Mouse (Mus musculus) limb, embryonic 15.5 days (tissue): ENCODE results near the gene Atg4c. TPM values are rescaled to one million over a fixed set of nuclear protein-coding genes. Genes with fewer than 3 reads are reported as not detected.

Experiments
- ATAC-seq: fragments of 200-750 bp; cut with Nextera tagmentation; 2 replicates; pipeline ENCODE4 v1.8.0; 2017; ENCODE audit warnings: low read depth, moderate TSS enrichment; ENCODE audit not compliant: insufficient number of reproducible peaks, low FRiP score, low TSS enrichment
- H3K27ac ChIP-seq: fragments of 300-500 bp; sonication (generic); 2 replicates; pipeline ENCODE4 v1.5.1; 2015; ENCODE audit warnings: moderate library complexity, mild to moderate bottlenecking, inconsistent platforms
- H3K27me3 ChIP-seq: fragments of 300-500 bp; sonication (generic); 2 replicates; pipeline ENCODE4 v1.6.1; 2015; ENCODE audit warnings: inconsistent platforms
- H3K36me3 ChIP-seq: fragments of 300-500 bp; sonication (generic); 2 replicates; pipeline ENCODE4 v1.6.1; 2015; ENCODE audit warnings: inconsistent platforms
- H3K4me1 ChIP-seq: fragments of 300-500 bp; sonication (generic); 2 replicates; pipeline ENCODE4 v1.6.1; 2015; ENCODE audit warnings: inconsistent platforms
- H3K4me2 ChIP-seq: fragments of 300-500 bp; sonication (generic); 2 replicates; pipeline ENCODE4 v1.6.1; 2015; ENCODE audit warnings: mild to moderate bottlenecking, inconsistent platforms
- H3K4me3 ChIP-seq: fragments of 300-500 bp; sonication (generic); 2 replicates; pipeline ENCODE4 v1.5.1; 2015; ENCODE audit warnings: mild to moderate bottlenecking, inconsistent platforms
- H3K9ac ChIP-seq: fragments of 300-500 bp; sonication (generic); 2 replicates; pipeline ENCODE4 v1.6.1; 2015; ENCODE audit warnings: inconsistent platforms
- H3K9me3 ChIP-seq: fragments of 300-500 bp; sonication (generic); 2 replicates; pipeline ENCODE4 v1.6.1; 2016; ENCODE audit warnings: inconsistent platforms
- WGBS: fragments of 180-500 bp; shearing (Covaris S2); methylation state at CpG from one replicate; pipeline ENCODE4 v1.1.7; 2015; 5-methylcytosine and 5-hydroxymethylcytosine counted together
- polyA plus RNA-seq: library from polyadenylated mRNA; unstranded; fragments of >200 nt; fragmentation: Nextera tagmentation; extraction: Ambion mirVana; gene quantifications from 2 replicates; pipeline ENCODE4 v1.2.1, GENCODE M21; 2015

Atg4c gene
- polyA plus RNA-seq, 1 experiment from 2014 or later, result 14.0 TPM

DNA sequence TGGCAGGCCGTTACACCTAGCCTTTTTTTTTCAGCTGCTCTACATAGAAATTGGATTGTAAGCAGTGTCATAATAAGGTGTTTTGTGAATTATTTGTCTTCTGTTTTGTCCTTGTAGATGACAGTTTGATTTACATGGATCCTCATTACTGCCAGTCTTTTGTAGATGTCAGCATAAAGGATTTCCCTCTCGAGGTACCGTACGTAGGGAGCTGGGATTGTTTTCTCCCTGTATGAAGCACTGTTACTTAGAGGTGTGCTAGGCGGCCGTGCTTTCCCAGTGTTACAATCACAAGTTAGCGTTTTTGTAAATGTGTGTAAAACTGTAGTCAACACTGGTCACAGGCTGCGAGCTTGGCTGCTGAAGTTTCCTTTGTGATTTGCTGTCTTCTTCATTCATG lies 35.6 kb downstream of the Atg4c start:
- Histone ChIP-seq H3K4me3 (no peak overlapping the region), H3K27me3 (no peaks in the 10 kb centered on the region), H3K4me1 (no peaks in the 10 kb centered on the region), H3K9me3 (0 out of 2 replicates have a peak, but pooled peaks cover 3% of the 10 kb centered on the region), H3K27ac (no peak overlapping the region), H3K9ac (no peak overlapping the region), H3K4me2 (no peak overlapping the region), H3K36me3 (peaks cover 19% of the 10 kb centered on the region; the same call in 1 of the 2 replicates)
- whole genome bisulfite sequencing, result 87% methylated on average over 8 of the region's 8 CpGs
- ATAC-seq, result no peak

DNA sequence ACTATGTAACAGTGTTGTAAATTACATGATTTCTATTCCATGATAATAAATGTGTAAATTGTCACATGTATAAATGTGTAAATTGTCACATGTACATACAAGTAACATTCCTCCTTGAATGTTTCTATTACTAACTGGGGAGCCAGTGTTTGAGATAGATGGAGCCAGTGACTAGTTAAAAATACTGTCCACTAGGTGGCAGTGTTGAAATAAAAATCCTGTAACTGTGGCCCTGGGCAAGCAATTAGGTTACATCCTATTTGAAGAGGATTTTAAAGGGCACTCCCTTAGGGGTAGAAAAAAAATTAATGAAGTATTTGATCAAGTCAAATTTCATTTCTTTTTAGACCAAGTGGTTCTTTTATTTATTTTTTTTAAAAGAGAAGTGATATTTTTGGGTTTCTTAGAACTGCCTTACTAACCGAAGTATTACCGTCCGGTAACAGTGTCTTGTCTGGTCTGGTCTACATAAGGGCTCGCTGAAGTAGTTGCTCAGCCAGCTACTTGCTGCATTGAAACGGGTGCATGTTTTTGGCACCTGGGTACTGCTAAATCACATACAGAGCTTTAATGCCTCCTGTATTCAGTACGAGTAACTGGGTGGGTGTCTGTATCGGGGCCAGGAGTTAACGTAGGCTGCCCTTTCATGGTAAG lies 41.6 kb downstream of the Atg4c start:
- no peak overlapping the region for H3K27ac ChIP-seq
- H3K4me1 ChIP-seq, result no peaks in the 10 kb centered on the region
- no peak overlapping the region for H3K4me3 ChIP-seq
- H3K27me3 ChIP-seq, result no peaks in the 10 kb centered on the region
- H3K9me3 ChIP-seq, result 0 out of 2 replicates have a peak, but pooled peaks cover 3% of the 10 kb centered on the region
- no peak overlapping the region for H3K4me2 ChIP-seq
- peaks cover 3% of the 10 kb centered on the region; the same call in 1 of the 2 replicates for H3K36me3 ChIP-seq
- no peak for ATAC-seq
- H3K9ac ChIP-seq, result no peak overlapping the region
- WGBS, result 90% methylated on average over 8 of the region's 8 CpGs

DNA sequence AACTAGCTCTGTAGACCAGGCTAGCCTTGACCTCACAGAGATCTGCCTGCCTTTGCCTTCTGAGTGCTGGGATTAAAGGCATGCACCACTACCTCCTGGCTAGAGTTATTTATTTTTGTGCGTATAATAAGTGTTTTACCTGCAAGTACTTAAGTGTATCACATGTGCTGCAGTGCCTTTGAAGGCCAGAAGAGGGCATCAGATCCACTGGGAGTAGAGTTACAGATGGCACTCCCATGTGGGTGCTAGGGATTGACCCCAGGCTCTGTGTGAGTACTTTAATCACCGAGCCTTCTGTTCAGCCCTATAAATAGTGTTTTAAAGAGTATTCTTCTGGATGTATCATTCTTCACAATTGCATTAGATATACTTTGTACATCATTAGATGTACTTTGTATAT lies 44.6 kb downstream of the Atg4c start:
- ATAC-seq, result no peak
- no peak overlapping the region for H3K4me3 ChIP-seq
- no peaks in the 10 kb centered on the region for H3K27me3 ChIP-seq
- H3K36me3 ChIP-seq, result peaks cover 3% of the 10 kb centered on the region; the same call in 1 of the 2 replicates
- WGBS, result 87% methylated on average over 2 of the region's 2 CpGs
- H3K9ac ChIP-seq, result no peak overlapping the region
- H3K4me2 ChIP-seq, result no peak overlapping the region
- H3K27ac ChIP-seq, result no peak overlapping the region
- 0 out of 2 replicates have a peak, but pooled peaks cover 3% of the 10 kb centered on the region for H3K9me3 ChIP-seq
- no peaks in the 10 kb centered on the region for H3K4me1 ChIP-seq

DNA sequence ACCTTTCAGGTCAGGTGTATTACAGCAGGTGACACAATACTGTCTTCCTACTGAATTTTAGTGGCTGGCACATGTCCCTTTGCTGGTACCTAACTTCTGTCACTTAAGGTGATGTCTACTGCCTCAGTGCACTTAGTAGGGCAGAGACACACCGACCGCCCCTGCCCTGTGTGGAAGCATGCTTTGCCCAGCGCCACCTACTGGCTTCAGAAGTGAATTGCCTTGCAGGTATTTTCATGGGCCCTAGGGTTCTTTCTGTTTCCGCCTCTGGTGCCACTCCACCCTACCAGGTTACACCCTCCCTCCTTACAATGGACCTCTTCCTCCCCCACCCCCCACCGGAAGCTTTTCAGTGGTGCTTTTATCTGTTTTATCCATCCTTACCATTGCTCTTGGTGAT lies 47.9 kb downstream of the Atg4c start:
- WGBS, result 57% methylated on average over 5 of the region's 5 CpGs
- no peak overlapping the region for H3K27ac ChIP-seq
- H3K9ac ChIP-seq, result no peak overlapping the region
- no peak for ATAC-seq
- no peaks in the 10 kb centered on the region for H3K9me3 ChIP-seq
- no peaks in the 10 kb centered on the region for H3K4me1 ChIP-seq
- H3K4me3 ChIP-seq, result no peak overlapping the region
- H3K4me2 ChIP-seq, result no peak overlapping the region
- H3K36me3 ChIP-seq, result no peaks in the 10 kb centered on the region; the same call in 1 of the 2 replicates
- H3K27me3 ChIP-seq, result no peaks in the 10 kb centered on the region

DNA sequence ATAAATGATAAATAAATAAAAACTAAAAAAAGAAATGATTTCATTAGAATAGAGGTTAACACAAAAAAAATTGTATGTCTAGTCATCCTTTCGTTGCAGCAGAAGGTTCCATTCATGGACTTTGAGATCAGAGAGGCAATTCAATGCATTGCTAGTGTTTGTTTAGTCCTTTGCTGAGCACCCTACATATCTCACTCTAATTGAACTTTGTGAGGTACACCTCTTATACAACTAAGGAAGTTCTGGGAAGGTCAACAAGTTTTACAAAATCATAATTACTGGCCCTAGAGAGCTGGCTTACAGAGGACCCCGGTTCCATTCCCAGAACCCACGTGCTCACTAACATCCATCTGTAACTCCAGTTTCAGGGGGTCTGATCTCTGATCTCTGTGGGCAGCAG lies 55.6 kb downstream of the Atg4c start:
- Histone ChIP-seq H3K27me3 (no peaks in the 10 kb centered on the region), H3K4me1 (no peaks in the 10 kb centered on the region), H3K4me3 (no peak overlapping the region), H3K4me2 (no peak overlapping the region), H3K36me3 (no peaks in the 10 kb centered on the region; the same call in 1 of the 2 replicates), H3K9ac (no peak overlapping the region), H3K27ac (no peak overlapping the region), H3K9me3 (no peaks in the 10 kb centered on the region)
- WGBS, result 94% methylated on average over 3 of the region's 3 CpGs
- ATAC-seq, result no peak

DNA sequence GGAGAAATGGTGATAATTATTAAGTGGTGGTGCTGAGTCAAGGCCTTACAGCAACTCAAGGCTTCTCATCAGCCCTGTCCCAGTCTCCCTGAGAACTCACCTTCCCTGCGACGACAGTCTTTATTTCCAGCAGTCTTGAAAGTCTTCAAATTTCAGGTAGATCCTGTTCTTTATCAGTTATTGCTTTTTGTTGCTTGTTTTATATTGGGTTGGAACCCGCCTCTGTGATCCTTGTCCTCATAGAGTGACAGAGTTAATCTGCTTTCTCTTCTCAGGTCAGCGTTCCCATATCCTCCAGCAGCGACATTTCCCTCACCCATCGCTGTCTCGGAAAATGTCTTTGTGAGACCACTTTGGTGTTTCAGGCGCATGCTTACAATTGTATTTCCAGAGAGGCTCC lies 56.1 kb downstream of the Atg4c start:
- 91% methylated on average over 8 of the region's 8 CpGs for WGBS
- no peak overlapping the region for H3K4me2 ChIP-seq
- no peaks in the 10 kb centered on the region for H3K4me1 ChIP-seq
- no peaks in the 10 kb centered on the region for H3K9me3 ChIP-seq
- H3K4me3 ChIP-seq, result no peak overlapping the region
- H3K36me3 ChIP-seq, result no peaks in the 10 kb centered on the region; the same call in 1 of the 2 replicates
- H3K27me3 ChIP-seq, result no peaks in the 10 kb centered on the region
- no peak for ATAC-seq
- H3K27ac ChIP-seq, result no peak overlapping the region
- no peak overlapping the region for H3K9ac ChIP-seq

DNA sequence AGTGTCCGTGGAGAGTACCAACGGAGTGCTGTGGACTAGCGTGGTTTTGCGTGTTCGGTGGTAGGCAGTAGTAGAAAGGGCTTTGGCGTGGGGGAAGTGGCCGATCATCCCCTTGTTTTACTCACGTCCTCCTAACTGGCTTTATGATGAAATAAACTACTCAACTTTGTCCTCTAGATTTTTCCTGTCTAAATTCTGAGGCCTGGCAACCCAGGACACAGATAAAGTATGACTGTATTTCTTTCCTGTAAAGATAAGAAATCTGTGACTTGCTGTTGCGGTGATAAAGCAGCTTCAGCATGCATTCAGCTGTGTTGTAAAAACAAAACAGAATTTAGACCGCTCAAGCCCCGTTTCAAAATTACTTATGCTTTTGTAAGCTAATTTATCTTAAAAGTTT lies 59.2 kb downstream of the Atg4c start:
- no peaks in the 10 kb centered on the region for H3K9me3 ChIP-seq
- 91% methylated on average over 11 of the region's 11 CpGs for WGBS
- H3K27ac ChIP-seq, result no peak overlapping the region
- no peak overlapping the region for H3K4me2 ChIP-seq
- H3K4me3 ChIP-seq, result no peak overlapping the region
- H3K9ac ChIP-seq, result no peak overlapping the region
- H3K27me3 ChIP-seq, result no peaks in the 10 kb centered on the region
- no peak for ATAC-seq
- peaks cover 3% of the 10 kb centered on the region; the same call in 1 of the 2 replicates for H3K36me3 ChIP-seq
- H3K4me1 ChIP-seq, result no peaks in the 10 kb centered on the region

DNA sequence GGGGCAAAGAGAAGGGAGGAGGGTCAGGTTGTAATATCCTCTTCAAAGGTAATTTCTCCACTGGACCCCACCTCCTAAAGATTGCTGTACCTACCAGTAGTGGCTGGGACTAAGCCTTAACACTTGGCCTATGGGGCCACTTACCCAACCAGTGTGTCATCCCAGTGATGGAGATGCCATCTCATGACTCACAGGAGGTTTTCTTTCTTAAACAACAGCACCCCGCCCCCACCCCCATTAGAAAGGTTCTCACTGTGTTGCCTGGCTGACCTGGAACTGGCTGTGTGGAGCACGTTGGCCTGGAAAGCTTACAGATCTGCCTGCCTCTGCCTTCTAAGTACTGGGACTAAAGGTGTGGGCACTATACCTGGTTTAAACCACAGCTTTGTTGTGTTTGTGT lies 69.5 kb downstream of the Atg4c start:
- H3K4me1 ChIP-seq, result no peaks in the 10 kb centered on the region
- H3K9me3 ChIP-seq, result no peaks in the 10 kb centered on the region
- no peak overlapping the region for H3K4me2 ChIP-seq
- H3K9ac ChIP-seq, result no peak overlapping the region
- no peaks in the 10 kb centered on the region for H3K36me3 ChIP-seq
- WGBS, result 79% methylated on average over 2 of the region's 2 CpGs
- no peaks in the 10 kb centered on the region for H3K27me3 ChIP-seq
- H3K4me3 ChIP-seq, result no peak overlapping the region
- no peak for ATAC-seq
- H3K27ac ChIP-seq, result no peak overlapping the region

DNA sequence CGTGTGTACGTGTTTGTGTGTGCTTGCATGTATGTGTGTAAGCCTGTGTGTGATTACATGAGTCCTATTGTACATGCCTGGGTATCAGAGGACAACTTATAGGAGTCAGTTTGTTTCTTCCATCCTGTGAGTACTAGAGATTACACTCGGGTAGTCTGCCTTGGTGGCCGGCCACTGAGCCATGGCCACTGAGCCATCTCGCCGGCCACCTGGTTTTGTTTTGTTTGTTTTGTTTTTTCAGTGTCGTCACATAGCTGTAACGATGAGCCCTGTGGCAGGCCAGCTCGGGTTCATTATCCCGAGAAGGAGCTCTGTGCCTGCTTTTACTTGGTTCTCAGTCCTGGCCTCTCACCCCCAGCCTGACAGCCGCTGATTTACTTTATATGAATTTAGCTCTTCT lies 69.9 kb downstream of the Atg4c start:
- WGBS, result 59% methylated on average over 11 of the region's 11 CpGs
- H3K9me3 ChIP-seq, result no peaks in the 10 kb centered on the region
- H3K27me3 ChIP-seq, result no peaks in the 10 kb centered on the region
- H3K4me1 ChIP-seq, result no peaks in the 10 kb centered on the region
- H3K27ac ChIP-seq, result no peak overlapping the region
- no peaks in the 10 kb centered on the region for H3K36me3 ChIP-seq
- no peak overlapping the region for H3K9ac ChIP-seq
- ATAC-seq, result no peak
- H3K4me3 ChIP-seq, result no peak overlapping the region
- no peak overlapping the region for H3K4me2 ChIP-seq

DNA sequence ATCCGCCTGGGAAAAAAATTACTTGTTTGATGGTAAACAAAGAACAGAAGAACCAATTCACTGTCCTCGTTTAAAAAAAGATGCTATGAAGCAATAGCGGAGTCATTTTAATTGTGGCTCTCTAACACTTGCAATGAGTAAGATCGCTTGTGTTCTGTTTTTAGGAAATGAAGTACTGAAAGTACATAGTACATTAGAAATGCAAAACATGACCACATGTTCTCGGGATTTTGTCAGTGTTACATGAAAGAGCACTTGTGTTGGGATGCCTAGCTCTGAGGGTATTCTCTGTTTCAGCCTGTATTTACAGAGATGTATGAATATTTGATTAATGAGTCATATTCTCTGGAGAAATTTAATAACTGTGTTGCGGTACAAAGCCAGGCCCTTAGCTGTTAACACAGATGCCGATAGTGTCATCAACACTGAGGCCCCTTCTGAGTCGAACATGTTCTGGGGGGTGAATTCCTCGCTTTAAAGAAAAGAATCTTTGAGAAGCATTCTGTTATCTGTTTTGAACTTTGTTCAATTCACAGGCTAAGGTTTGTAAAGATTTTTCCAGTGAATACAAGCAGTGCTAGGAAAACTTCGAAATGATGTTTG lies 73.2 kb downstream of the Atg4c start:
- no peak overlapping the region for H3K9ac ChIP-seq
- no peak overlapping the region for H3K27ac ChIP-seq
- H3K4me2 ChIP-seq, result no peak overlapping the region
- no peaks in the 10 kb centered on the region for H3K4me1 ChIP-seq
- WGBS, result 70% methylated on average over 10 of the region's 10 CpGs
- H3K9me3 ChIP-seq, result no peaks in the 10 kb centered on the region
- ATAC-seq, result no peak
- H3K27me3 ChIP-seq, result no peaks in the 10 kb centered on the region
- no peak overlapping the region for H3K4me3 ChIP-seq
- H3K36me3 ChIP-seq, result no peaks in the 10 kb centered on the region

DNA sequence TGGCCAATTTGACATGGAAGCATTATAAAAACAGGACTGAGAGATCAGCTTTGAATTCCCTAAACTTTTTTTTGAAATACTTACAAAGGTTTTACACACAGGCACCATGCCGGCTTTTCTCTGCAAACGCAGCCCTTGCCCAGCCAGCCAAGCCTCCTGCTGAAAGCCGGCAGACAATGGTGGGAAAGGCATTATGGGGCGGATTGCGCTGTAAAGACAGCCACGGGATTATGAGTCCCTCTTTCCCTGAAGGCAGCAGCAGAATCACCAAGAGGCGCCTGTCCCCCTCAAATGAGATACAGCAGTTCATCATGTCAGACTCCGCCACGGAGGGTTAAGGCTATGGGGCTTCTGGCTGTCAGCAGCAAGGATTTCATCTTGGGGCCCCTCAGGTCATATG lies 79.1 kb downstream of the Atg4c start:
- no peak overlapping the region for H3K9ac ChIP-seq
- H3K36me3 ChIP-seq, result no peaks in the 10 kb centered on the region
- WGBS, result 48% methylated on average over 9 of the region's 9 CpGs
- no peaks in the 10 kb centered on the region for H3K4me1 ChIP-seq
- H3K27ac ChIP-seq, result no peak overlapping the region
- H3K9me3 ChIP-seq, result no peaks in the 10 kb centered on the region
- no peak overlapping the region for H3K4me2 ChIP-seq
- no peaks in the 10 kb centered on the region for H3K27me3 ChIP-seq
- no peak for ATAC-seq
- H3K4me3 ChIP-seq, result no peak overlapping the region

DNA sequence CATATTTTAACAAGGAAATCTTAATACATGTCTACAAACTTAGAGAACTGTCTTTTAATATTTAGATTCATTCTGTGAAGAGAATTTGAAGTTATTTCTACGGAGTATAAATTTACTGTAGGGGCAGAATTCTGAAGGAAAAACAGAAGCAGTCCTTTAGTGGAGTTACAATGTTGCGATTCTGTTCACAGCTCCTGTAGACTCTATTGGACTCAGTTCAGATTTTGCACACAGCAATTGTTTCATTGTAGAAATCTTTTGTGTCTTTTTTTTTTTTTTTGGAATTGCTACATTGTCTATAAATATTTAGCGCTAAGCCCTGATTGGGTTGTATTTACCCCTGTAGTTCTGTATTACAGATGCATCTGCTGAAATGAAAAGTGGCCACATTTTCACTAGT lies 79.7 kb downstream of the Atg4c start:
- Histone ChIP-seq H3K9me3 (no peaks in the 10 kb centered on the region), H3K27me3 (no peaks in the 10 kb centered on the region), H3K36me3 (no peaks in the 10 kb centered on the region), H3K9ac (no peak overlapping the region), H3K4me2 (no peak overlapping the region), H3K27ac (no peak overlapping the region), H3K4me1 (no peaks in the 10 kb centered on the region), H3K4me3 (no peak overlapping the region)
- 93% methylated on average over 3 of the region's 3 CpGs for WGBS
- no peak for ATAC-seq
